Mouse (Mus musculus): Measurements from ENCODE around the gene Nfkbib. TPM values are rescaled to one million over a fixed set of nuclear protein-coding genes. Genes with fewer than 3 reads are reported as not detected.

Gene Nfkbib
- polyA plus RNA-seq, 1 experiment from 2014 or later, result 36.9 TPM

Other genes starting within 250 kb of the Nfkbib start
- gene Ifnl3, start 244.7 kb downstream of the Nfkbib start, polyA plus RNA-seq (2015; fragmentation: Nextera tagmentation; extraction: Ambion mirVana), result not detected in 2 replicates
- gene Sycn, start 226.6 kb downstream of the Nfkbib start, polyA plus RNA-seq (2015; fragmentation: Nextera tagmentation; extraction: Ambion mirVana), result 0.53 TPM in 1 of 2 replicates, not detected in the other
- not detected in 2 replicates for gene Nccrp1, start 220.3 kb downstream of the Nfkbib start, polyA plus RNA-seq (2015; fragmentation: Nextera tagmentation; extraction: Ambion mirVana)
- 21.3 and 21.6 TPM in 2 replicates for gene Samd4b, start 169.4 kb downstream of the Nfkbib start, polyA plus RNA-seq (2015; fragmentation: Nextera tagmentation; extraction: Ambion mirVana)
- gene Pak4, start 169.3 kb downstream of the Nfkbib start, polyA plus RNA-seq (2015; fragmentation: Nextera tagmentation; extraction: Ambion mirVana), result 55.4 and 60.8 TPM in 2 replicates
- gene Acp7, start 136.2 kb downstream of the Nfkbib start, polyA plus RNA-seq (2015; fragmentation: Nextera tagmentation; extraction: Ambion mirVana), result not detected in 2 replicates
- gene Fbxo27, start 74.7 kb downstream of the Nfkbib start, polyA plus RNA-seq (2015; fragmentation: Nextera tagmentation; extraction: Ambion mirVana), result 6.3 and 6.5 TPM in 2 replicates
- gene Fbxo17, start 50.7 kb downstream of the Nfkbib start, polyA plus RNA-seq (2015; fragmentation: Nextera tagmentation; extraction: Ambion mirVana), result 15.6 and 16.3 TPM in 2 replicates
- 116 and 124 TPM in 2 replicates for gene Mrps12, start 25.7 kb downstream of the Nfkbib start, polyA plus RNA-seq (2015; fragmentation: Nextera tagmentation; extraction: Ambion mirVana)
- gene Sars2, start 25.5 kb downstream of the Nfkbib start, polyA plus RNA-seq (2015; fragmentation: Nextera tagmentation; extraction: Ambion mirVana), result 27.2 and 27.7 TPM in 2 replicates
- gene Ccer2, start 11.3 kb downstream of the Nfkbib start, polyA plus RNA-seq (2015; fragmentation: Nextera tagmentation; extraction: Ambion mirVana), result not detected in 2 replicates
- 59.5 and 65.2 TPM in 2 replicates for gene Sirt2, start 777 bp downstream of the Nfkbib start, polyA plus RNA-seq (2015; fragmentation: Nextera tagmentation; extraction: Ambion mirVana)
- 7.1 and 8.8 TPM in 2 replicates for gene Rinl, start 21.5 kb upstream of the Nfkbib start, polyA plus RNA-seq (2015; fragmentation: Nextera tagmentation; extraction: Ambion mirVana)
- gene Hnrnpl, start 41.0 kb upstream of the Nfkbib start, polyA plus RNA-seq (2015; fragmentation: Nextera tagmentation; extraction: Ambion mirVana), result 254 and 264 TPM in 2 replicates
- 154 and 162 TPM in 2 replicates for gene Ech1, start 57.7 kb upstream of the Nfkbib start, polyA plus RNA-seq (2015; fragmentation: Nextera tagmentation; extraction: Ambion mirVana)
- 6.7 and 9.2 TPM in 2 replicates for gene Lgals4, start 66.3 kb upstream of the Nfkbib start, polyA plus RNA-seq (2015; fragmentation: Nextera tagmentation; extraction: Ambion mirVana)
- 1.5 and 1.6 TPM in 2 replicates for gene Lgals7, start 96.3 kb upstream of the Nfkbib start, polyA plus RNA-seq (2015; fragmentation: Nextera tagmentation; extraction: Ambion mirVana)
- gene Capn12, start 113.9 kb upstream of the Nfkbib start, polyA plus RNA-seq (2015; fragmentation: Nextera tagmentation; extraction: Ambion mirVana), result 0.29 and 0.42 TPM in 2 replicates
- gene Actn4, start 194.8 kb upstream of the Nfkbib start, polyA plus RNA-seq (2015; fragmentation: Nextera tagmentation; extraction: Ambion mirVana), result 287 and 302 TPM in 2 replicates
- gene Eif3k, start 214.4 kb upstream of the Nfkbib start, polyA plus RNA-seq (2015; fragmentation: Nextera tagmentation; extraction: Ambion mirVana), result 360 and 364 TPM in 2 replicates
- gene Map4k1, start 214.5 kb upstream of the Nfkbib start, polyA plus RNA-seq (2015; fragmentation: Nextera tagmentation; extraction: Ambion mirVana), result 7.4 and 9.8 TPM in 2 replicates

Measured in lung, embryonic 15.5 days (tissue).